Mouse (Mus musculus) liver, embryonic 14.5 days (tissue): ENCODE data around the gene Krt12.

Experiments used
- CTCF ChIP-seq: IDR thresholded peaks from 2 replicates; pipeline ENCODE4 v1.5.1; 2016; ENCODE audit warnings: antibody characterized with exemption, low read depth, control low read depth
- EP300 ChIP-seq: IDR thresholded peaks from 2 replicates; pipeline ENCODE4 v1.6.1; 2016; ENCODE audit warnings: antibody characterized with exemption, low read depth

DNA sequence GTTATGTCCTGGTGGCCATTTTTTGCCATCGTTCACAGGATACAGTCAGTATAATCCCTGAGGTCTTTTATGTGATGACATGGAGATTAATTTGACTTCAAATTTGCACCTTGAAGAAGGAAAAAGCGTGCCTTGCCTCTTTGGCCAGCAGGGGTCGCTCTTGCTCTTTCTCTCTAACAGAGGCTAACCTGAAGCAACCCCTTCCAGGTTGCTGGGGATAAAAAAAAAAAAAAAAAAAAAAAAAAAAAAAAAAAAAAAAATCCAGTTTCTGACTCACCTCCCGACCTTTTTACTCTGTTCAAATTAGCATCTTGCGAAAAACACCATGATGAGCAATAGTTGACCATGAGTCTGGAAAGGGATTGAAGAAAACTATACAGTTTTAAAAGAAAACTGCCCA lies 42.8 kb upstream of the Krt12 start:
- peak; percentile 75 for TF ChIP-seq CTCF
- TF ChIP-seq EP300: no peak
